Mouse (Mus musculus) liver, embryonic 14 days (tissue): ENCODE results near the gene Rrn3. TPM values are rescaled to one million over a fixed set of nuclear protein-coding genes. Genes with fewer than 3 reads are reported as not detected.

Source experiments
- polyA plus RNA-seq: library from polyadenylated mRNA; depleted of rRNA; stranded (reverse); fragments of >200 nt; gene quantifications from 2 replicates; pipeline ENCODE4 v1.2.3, GENCODE M21; 2012; rRNA removed

Rrn3 gene
- polyA plus RNA-seq = 6.9 and 9.1 TPM in 2 replicates

GRCm38 (mm10) chr16:13780353-13781036, at the start of gene Rrn3:
Rrn3 (plus strand) TSS chr16:13780708.

DNA sequence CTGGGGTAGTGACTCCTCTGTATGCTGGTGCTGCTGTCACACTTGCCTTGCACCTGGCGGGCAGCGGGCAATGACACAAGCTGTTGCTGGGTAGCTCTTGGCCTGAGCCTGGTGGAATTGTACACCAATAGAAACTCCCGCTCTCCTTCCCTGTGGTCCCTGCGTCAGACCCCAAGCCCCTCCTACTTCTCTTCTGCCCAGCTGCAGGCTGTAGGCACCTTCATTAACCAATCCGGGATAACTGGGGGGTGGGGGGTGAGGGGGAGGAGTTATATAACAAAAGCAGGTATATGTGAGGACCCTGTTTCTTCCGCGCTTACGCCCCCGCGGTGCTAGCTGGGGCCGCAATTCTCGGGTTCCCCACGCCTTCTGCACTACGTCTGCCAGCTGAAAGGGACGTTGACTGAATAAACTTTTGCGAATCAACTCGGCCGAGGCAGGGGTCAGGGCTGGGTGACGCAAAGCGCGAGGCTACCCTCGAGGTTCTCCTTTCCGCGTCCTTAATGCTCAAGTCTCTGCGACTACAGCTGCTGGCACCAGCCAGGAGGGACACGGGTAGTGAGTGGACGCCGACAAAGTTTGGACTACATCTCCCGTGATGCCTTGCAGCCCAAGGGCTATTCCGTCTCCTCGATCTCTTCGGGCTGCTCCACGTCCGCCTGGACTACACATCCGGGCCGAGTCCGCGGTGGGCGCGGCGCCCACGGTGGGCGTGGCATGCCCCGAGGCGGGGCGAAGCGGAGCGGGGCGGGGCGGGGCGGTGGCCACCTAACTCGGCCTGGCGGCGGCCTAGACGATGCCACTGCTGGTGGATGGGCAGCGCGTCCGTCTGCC, 38.3 kb downstream of the Rrn3 start, which contains the start of gene Ntan1:
TSS of gene Ntan1 (plus strand) at position 286 of the 834 bp plus-strand sequence.

Other genes starting within 250 kb of the Rrn3 start
- gene Parn, start 112.5 kb upstream of the Rrn3 start, polyA plus RNA-seq = 7.4 and 8.1 TPM in 2 replicates
- 11.5 and 12.9 TPM in 2 replicates for gene Bfar, start 108.8 kb upstream of the Rrn3 start, polyA plus RNA-seq
- gene 3110001I22Rik, start 108.8 kb upstream of the Rrn3 start, polyA plus RNA-seq = 1.8 and 2.1 TPM in 2 replicates
- gene Pla2g10, start 49.7 kb upstream of the Rrn3 start, polyA plus RNA-seq = 0.21 and 0.27 TPM in 2 replicates
- gene Ntan1, start 38.1 kb downstream of the Rrn3 start, polyA plus RNA-seq = 16.2 and 18.8 TPM in 2 replicates
- 15.2 and 16.4 TPM in 2 replicates for gene Pdxdc1, start 122.4 kb downstream of the Rrn3 start, polyA plus RNA-seq
- 0.64 and 0.70 TPM in 2 replicates for gene Mpv17l, start 122.5 kb downstream of the Rrn3 start, polyA plus RNA-seq
- gene 2900011O08Rik, start 205.9 kb downstream of the Rrn3 start, polyA plus RNA-seq = 0.07 and 0.08 TPM in 2 replicates
- 0.17 and 0.18 TPM in 2 replicates for gene Ifitm7, start 206.2 kb downstream of the Rrn3 start, polyA plus RNA-seq